Mouse (Mus musculus) lung, postnatal 4 days (tissue): ENCODE measurements around the gene Igf2bp1.
A peak's percentile ranks its signal among the peaks of the same experiment; 100 is the strongest.
"Not testable (repeated sequence)": the region's sequence is repeated elsewhere in the genome, so short reads cannot be mapped to it uniquely, and the experiment has no call there.

Source experiments
- DNase-seq, 2 experiments: peaks; one replicate each; pipeline ENCODE4 v3.0.0; 2021

Gene Igf2bp1

GRCm38 (mm10) chr11:95957407-95957806 lies 48.3 kb downstream of the Igf2bp1 start:
- DNase-seq, result no peak

- DNase-seq, result no peak
Measured at GRCm38 (mm10) chr11:95953313-95953712, 52.4 kb downstream of the Igf2bp1 start.

GRCm38 (mm10) chr11:95945838-95946472 lies 59.8 kb downstream of the Igf2bp1 start:
- DNase-seq, result no peak

- DNase-seq, result no peak
Measured at GRCm38 (mm10) chr11:95939828-95940507, 65.8 kb downstream of the Igf2bp1 start.

- no peak for DNase-seq
Measured at GRCm38 (mm10) chr11:95936409-95936808, 69.3 kb downstream of the Igf2bp1 start.

- DNase-seq, result not testable (repeated sequence)
Measured at GRCm38 (mm10) chr11:95932168-95932567, 73.6 kb downstream of the Igf2bp1 start.

GRCm38 (mm10) chr11:95926398-95926797 lies 79.3 kb downstream of the Igf2bp1 start:
- DNase-seq, result no peak

- DNase-seq, result no peak
Measured at GRCm38 (mm10) chr11:95925976-95926375, 79.8 kb downstream of the Igf2bp1 start.

- no peak for DNase-seq
Measured at GRCm38 (mm10) chr11:95924215-95924614, 81.5 kb downstream of the Igf2bp1 start.

- DNase-seq, result not testable (repeated sequence)
Measured at GRCm38 (mm10) chr11:95923477-95923876, 82.3 kb downstream of the Igf2bp1 start.

GRCm38 (mm10) chr11:95921991-95922621 lies 83.6 kb downstream of the Igf2bp1 start:
- no peak for DNase-seq

GRCm38 (mm10) chr11:95916426-95916825 lies 89.3 kb downstream of the Igf2bp1 start:
- DNase-seq, result no peak

- no peak for DNase-seq
Measured at GRCm38 (mm10) chr11:95915006-95915710, 90.6 kb downstream of the Igf2bp1 start.

- peak in 1 of 2 experiments; percentile 25 for DNase-seq
Measured at GRCm38 (mm10) chr11:95914571-95914991, 91.2 kb downstream of the Igf2bp1 start, which contains the start of gene B4galnt2. TSS of gene B4galnt2 (minus strand) at chr11:95914891.

- DNase-seq, result no peak
Measured at GRCm38 (mm10) chr11:95913959-95914566, 91.7 kb downstream of the Igf2bp1 start.

- no peak for DNase-seq
Measured at GRCm38 (mm10) chr11:95911579-95911978, 94.2 kb downstream of the Igf2bp1 start.

- DNase-seq, result no peak
Measured at GRCm38 (mm10) chr11:95907805-95908524, 97.8 kb downstream of the Igf2bp1 start.
